Mouse (Mus musculus) hindbrain, embryonic 16.5 days (tissue): ENCODE measurements around the gene Pelp1. TPM values are rescaled to one million over a fixed set of nuclear protein-coding genes. Genes with fewer than 3 reads are reported as not detected.

Experiments used
- ATAC-seq: fragments of 200-750 bp; cut with Nextera tagmentation; 2 replicates; pipeline ENCODE4 v1.8.0; 2017; ENCODE audit warnings: moderate TSS enrichment, moderate library complexity
- H3K27ac ChIP-seq: fragments of 300-500 bp; sonication (generic); 2 replicates; pipeline ENCODE4 v1.5.1; 2014; ENCODE audit warnings: low read depth, mild to moderate bottlenecking, control low read depth, low read length, moderate library complexity
- H3K27me3 ChIP-seq: fragments of 300-500 bp; sonication (generic); replicated peaks from 2 replicates; pipeline ENCODE4 v1.6.1; 2014; ENCODE audit warnings: low read length; ENCODE audit not compliant: control insufficient read depth, insufficient read depth
- H3K36me3 ChIP-seq: fragments of 300-500 bp; sonication (generic); 2 replicates; pipeline ENCODE4 v1.6.1; 2014; ENCODE audit warnings: mild to moderate bottlenecking, low read length, moderate library complexity, mixed read lengths; ENCODE audit not compliant: control insufficient read depth, insufficient read depth
- H3K4me1 ChIP-seq: fragments of 300-500 bp; sonication (generic); 2 replicates; pipeline ENCODE4 v1.6.1; 2014; ENCODE audit warnings: low read depth, low read length; ENCODE audit not compliant: control insufficient read depth, insufficient read depth
- H3K4me2 ChIP-seq: fragments of 300-500 bp; sonication (generic); 2 replicates; pipeline ENCODE4 v1.6.1; 2014; ENCODE audit warnings: mild to moderate bottlenecking, low read length, control low read depth, moderate library complexity
- H3K4me3 ChIP-seq: fragments of 300-500 bp; sonication (generic); 2 replicates; pipeline ENCODE4 v1.5.1; 2014; ENCODE audit warnings: mild to moderate bottlenecking, low read length, control low read depth, moderate library complexity
- H3K9ac ChIP-seq: fragments of 300-500 bp; sonication (generic); 2 replicates; pipeline ENCODE4 v1.6.1; 2014; ENCODE audit warnings: low read depth, mild to moderate bottlenecking, control low read depth, low read length, moderate library complexity
- H3K9me3 ChIP-seq: fragments of 300-500 bp; sonication (generic); 2 replicates; pipeline ENCODE4 v1.6.1; 2014; ENCODE audit warnings: mild to moderate bottlenecking, low read length, moderate library complexity; ENCODE audit not compliant: control insufficient read depth
- WGBS: fragments of 180-500 bp; shearing (Covaris S2); extraction: QIAGEN DNeasy Blood & Tissue Kit; methylation state at CpG from one replicate; pipeline ENCODE4 v1.1.7; 2014; 5-methylcytosine and 5-hydroxymethylcytosine counted together
- polyA plus RNA-seq: library from polyadenylated mRNA; unstranded; fragments of >200 nt; fragmentation: Nextera tagmentation; extraction: Ambion mirVana; gene quantifications from 2 replicates; pipeline ENCODE4 v1.2.1, GENCODE M21; 2015

Gene Pelp1
- polyA plus RNA-seq, 1 experiment from 2014 or later: 31.7 TPM

DNA sequence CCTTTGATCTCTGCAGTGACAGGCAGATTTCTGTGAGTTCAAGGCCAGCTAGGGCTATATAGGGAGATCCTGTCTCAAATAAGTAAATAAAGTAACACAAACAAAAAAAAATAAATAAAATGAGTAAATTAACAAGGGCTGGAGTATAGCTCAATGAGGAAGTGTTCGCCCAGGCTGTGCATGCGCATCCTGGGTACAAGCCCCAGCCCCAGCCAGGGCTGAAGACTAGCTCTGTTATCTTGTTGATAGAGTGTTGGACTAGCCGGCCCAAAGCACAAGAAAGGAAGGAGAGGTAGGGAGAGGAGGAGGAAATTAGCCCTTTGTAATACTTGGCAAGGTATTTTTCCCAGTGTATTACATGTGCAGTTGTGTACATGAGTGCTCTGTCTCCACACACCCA is 34.1 kb upstream of the Pelp1 start:
- H3K4me2 ChIP-seq: no peak overlapping the region
- no peaks in the 10 kb centered on the region for H3K9me3 ChIP-seq
- no peaks in the 10 kb centered on the region for H3K27me3 ChIP-seq
- H3K36me3 ChIP-seq: peaks cover 15% of the 10 kb centered on the region
- no peak overlapping the region for H3K27ac ChIP-seq
- ATAC-seq: no peak
- H3K4me1 ChIP-seq: no peaks in the 10 kb centered on the region
- no peak overlapping the region for H3K4me3 ChIP-seq
- 88% methylated on average over 3 of the region's 3 CpGs for WGBS
- H3K9ac ChIP-seq: no peak overlapping the region

DNA sequence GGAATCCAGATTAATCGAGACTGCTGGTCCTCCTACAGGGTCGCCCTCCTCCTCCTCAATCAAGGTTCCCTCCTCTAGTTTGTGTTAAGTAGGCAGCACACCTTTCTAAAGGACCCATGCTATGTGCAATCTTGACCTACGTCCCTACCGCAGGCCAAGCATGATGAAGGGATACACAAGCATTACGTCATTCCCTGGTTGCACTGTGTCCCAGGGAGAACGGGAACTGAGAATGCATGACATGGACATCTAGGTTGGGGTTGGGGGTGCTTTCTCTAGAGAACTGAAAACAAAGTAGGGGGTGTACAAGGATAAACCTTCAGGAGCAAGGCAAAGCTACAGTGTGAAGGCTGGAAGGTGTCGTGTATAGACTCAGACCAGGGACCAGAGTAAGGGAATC is 32.1 kb upstream of the Pelp1 start:
- peaks cover 33% of the 10 kb centered on the region for H3K36me3 ChIP-seq

DNA sequence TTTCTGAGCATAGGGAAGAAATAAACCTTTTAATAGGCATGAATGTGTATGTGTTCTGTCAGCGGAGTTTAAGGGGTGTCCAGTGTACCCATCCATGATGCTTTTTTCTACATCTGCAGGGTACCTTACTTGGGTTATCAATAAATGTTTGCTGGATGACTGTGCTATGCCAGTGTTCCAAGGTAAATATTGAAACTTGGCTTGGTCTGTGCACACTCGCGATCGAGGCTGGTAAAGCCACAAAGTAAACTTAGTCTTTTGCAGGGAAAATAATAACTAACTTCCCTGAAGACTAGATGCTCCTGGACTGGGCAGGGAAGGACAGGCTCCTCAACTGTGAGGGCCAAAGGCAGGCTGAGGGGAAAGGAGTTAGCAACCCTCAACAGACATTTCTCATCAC is 30.8 kb upstream of the Pelp1 start:
- no peak overlapping the region for H3K4me2 ChIP-seq
- 96% methylated on average over 4 of the region's 4 CpGs for WGBS
- no peaks in the 10 kb centered on the region for H3K4me1 ChIP-seq
- H3K9me3 ChIP-seq: no peaks in the 10 kb centered on the region
- H3K27ac ChIP-seq: no peak overlapping the region
- H3K4me3 ChIP-seq: no peak overlapping the region
- H3K9ac ChIP-seq: no peak overlapping the region
- no peak for ATAC-seq
- no peaks in the 10 kb centered on the region for H3K27me3 ChIP-seq
- H3K36me3 ChIP-seq: peaks cover 43% of the 10 kb centered on the region

More for the DNA sequence above, 32.1 kb upstream of the Pelp1 start:
- H3K27ac ChIP-seq: no peak overlapping the region
- no peak overlapping the region for H3K9ac ChIP-seq
- no peaks in the 10 kb centered on the region for H3K9me3 ChIP-seq
- H3K4me2 ChIP-seq: no peak overlapping the region
- H3K27me3 ChIP-seq: no peaks in the 10 kb centered on the region
- no peak for ATAC-seq
- H3K4me3 ChIP-seq: no peak overlapping the region
- no peaks in the 10 kb centered on the region for H3K4me1 ChIP-seq
- 94% methylated on average over 7 of the region's 7 CpGs for WGBS

DNA sequence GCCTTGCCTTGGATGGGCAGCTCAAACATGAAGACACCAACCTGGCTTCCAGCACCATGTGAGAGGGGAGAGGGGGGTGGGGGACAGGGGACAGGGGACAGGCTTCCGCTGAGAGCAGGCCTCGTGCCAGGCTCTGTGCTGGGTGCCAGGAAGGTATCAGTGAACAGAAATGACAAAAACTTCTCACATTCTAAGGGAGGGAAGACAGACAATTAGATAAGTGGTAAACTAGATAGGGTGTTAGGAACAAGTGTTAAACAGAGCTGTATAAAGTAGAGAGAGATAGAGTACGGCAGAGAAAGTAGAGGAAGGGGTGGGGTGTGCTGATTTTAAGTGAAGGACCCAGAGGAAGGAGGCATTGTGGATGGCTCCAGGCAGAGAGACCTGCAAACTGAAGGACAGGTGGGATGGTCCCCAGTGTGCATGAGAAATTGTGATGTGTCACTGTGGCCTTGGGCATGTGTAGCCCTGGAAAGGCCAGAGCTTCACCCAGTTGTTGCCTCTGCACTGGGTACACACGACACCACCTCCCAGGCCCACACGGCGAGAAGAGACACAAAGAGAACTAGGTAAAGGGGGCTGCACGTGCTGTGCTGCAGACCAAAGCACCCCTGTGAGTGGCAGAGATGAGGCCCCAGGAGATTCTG is 29.0 kb upstream of the Pelp1 start:
- Histone ChIP-seq H3K4me2 (no peak overlapping the region), H3K36me3 (peaks cover 43% of the 10 kb centered on the region)
- no peak for ATAC-seq

DNA sequence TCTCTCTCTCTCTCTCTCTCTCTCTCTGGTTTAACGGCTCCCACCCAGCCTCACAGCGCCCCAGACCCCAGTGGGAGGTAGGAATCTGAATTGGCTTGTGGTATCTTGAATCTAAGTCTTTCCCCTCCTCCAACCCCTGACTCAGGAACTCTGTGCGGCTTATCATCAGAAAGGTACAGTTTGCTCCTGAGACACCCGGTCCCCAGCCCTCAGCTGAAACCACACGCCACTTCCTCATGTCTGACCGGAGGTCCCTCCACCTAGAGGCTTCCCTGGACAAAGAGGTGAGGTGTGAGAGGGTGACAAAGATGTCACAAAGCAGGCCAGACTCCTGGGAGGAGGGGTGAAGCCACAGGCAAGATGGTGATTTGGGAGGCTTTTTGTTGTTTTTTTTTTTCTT is 27.6 kb upstream of the Pelp1 start:
- Histone ChIP-seq H3K27me3 (no peaks in the 10 kb centered on the region), H3K27ac (no peak overlapping the region), H3K4me3 (no peak overlapping the region), H3K4me2 (no peak overlapping the region), H3K9me3 (no peaks in the 10 kb centered on the region), H3K9ac (no peak overlapping the region), H3K36me3 (peaks cover 43% of the 10 kb centered on the region), H3K4me1 (peaks cover 17% of the 10 kb centered on the region)
- WGBS: 85% methylated on average over 6 of the region's 6 CpGs
- no peak for ATAC-seq

More for the DNA sequence above, 29.0 kb upstream of the Pelp1 start:
- Histone ChIP-seq H3K9ac (no peak overlapping the region), H3K4me1 (peaks cover 7% of the 10 kb centered on the region), H3K9me3 (no peaks in the 10 kb centered on the region), H3K27ac (no peak overlapping the region), H3K27me3 (no peaks in the 10 kb centered on the region), H3K4me3 (no peak overlapping the region)
- WGBS: 88% methylated on average over 7 of the region's 7 CpGs

DNA sequence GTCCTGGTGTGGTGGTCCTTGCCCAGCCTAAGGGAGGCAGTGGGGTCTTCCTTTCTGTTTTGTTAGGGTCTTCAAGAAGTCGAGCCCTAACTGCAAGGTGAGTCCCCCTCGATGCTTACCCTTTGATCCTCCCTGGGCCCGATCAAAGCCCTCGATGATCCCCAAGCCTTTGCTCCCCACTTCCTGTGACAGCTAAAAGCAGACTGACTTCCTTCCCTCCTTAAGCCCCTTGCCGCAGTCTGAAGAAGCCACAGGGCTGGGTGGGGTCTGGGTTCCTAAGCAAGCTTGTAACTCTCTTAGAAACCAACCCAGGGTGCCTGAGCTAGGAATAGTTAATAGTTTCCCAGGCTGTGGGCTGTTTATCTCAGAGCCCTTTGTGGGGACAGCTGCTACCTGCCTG is 25.6 kb upstream of the Pelp1 start:
- H3K36me3 ChIP-seq: peaks cover 31% of the 10 kb centered on the region
- no peak overlapping the region for H3K4me3 ChIP-seq
- H3K27me3 ChIP-seq: no peaks in the 10 kb centered on the region
- H3K9me3 ChIP-seq: no peaks in the 10 kb centered on the region
- H3K9ac ChIP-seq: no peak overlapping the region
- no peak for ATAC-seq
- H3K27ac ChIP-seq: no peak overlapping the region
- peaks cover 17% of the 10 kb centered on the region for H3K4me1 ChIP-seq
- H3K4me2 ChIP-seq: no peak overlapping the region
- 87% methylated on average over 5 of the region's 5 CpGs for WGBS

DNA sequence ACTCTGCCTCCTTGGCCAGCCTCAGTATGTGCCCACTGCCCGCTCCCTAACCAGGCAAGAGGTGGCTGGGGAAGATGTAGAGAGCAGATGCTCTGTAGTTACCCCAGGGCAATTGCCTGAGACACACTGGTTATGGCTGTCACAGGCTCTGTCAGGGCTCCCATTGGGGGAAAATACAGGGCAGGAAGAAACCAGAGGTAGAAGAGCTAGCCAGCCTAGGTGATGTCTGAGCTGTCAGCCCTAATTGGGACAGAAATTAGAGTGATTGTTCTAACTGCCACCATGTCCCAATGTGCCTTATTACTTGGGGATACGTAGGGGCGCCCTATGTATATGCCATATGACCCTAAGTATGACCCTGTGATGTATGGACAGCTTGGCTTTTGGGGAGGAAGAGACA is 24.1 kb upstream of the Pelp1 start:
- Histone ChIP-seq H3K36me3 (peaks cover 28% of the 10 kb centered on the region), H3K4me3 (peak overlapping the region; percentile 78), H3K9ac (peak overlapping the region; percentile 95), H3K27me3 (no peaks in the 10 kb centered on the region), H3K4me2 (peak overlapping the region; percentile 83), H3K27ac (no peak overlapping the region), H3K4me1 (peaks cover 17% of the 10 kb centered on the region), H3K9me3 (no peaks in the 10 kb centered on the region)
- WGBS: 86% methylated on average over 3 of the region's 3 CpGs
- ATAC-seq: no peak

DNA sequence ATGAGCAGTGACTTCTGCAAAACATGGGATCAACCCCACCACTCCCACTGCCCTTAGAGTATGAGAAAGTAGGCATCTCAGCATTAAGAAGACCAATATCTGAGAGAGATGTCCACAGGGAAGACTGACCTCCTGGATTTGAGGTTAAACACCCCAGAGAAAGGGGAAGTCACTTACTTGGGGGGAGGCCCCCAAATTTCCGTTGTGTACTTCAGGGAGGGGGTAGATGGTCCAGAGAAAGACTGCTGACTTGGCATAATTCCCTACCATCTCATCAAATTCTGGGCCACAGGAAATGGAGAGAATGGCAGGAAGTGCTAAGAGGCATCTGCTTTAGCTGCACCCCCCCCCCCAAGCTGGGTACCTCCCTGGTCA is 23.7 kb upstream of the Pelp1 start:
- H3K4me3 ChIP-seq: peak overlapping the region; percentile 78
- H3K27me3 ChIP-seq: no peaks in the 10 kb centered on the region
- H3K4me2 ChIP-seq: peak overlapping the region; percentile 83
- WGBS: 89% methylated on average over 1 of the region's 1 CpGs
- H3K36me3 ChIP-seq: peaks cover 24% of the 10 kb centered on the region
- peaks cover 17% of the 10 kb centered on the region for H3K4me1 ChIP-seq
- no peak overlapping the region for H3K27ac ChIP-seq
- no peak for ATAC-seq
- peak overlapping the region; percentile 95 for H3K9ac ChIP-seq
- H3K9me3 ChIP-seq: no peaks in the 10 kb centered on the region

DNA sequence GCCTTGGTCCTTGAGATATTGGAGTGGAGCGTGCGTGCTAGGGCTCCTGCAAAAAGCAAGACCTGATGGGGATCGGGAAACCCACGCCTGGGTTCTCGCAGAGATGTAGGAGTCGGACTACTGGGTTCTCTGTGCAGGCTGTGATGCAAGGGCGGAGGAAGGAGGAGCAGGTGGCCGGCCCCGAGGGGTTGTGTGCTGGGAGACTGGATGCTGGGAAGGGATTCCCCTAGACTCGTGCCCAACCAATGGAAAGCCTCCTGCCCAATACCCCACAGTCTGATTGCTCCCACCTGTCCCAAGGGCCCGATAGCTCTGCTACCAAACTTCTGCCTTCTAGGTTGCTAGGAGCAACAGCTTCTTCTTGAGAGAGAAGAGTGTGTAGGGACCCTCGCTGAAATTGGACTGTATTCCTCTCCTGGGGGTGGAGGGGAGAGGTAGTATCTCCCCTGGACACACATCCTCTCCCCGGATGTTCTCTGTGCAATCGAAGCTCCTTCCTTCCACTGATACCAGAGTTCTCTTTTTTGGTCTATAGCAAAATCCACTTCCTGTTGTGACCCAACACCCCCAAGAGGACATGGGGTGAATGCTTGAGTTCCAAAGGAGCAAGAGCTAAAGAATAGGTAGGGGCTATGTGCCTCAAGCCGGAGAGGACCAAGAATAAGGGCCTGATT is 23.2 kb upstream of the Pelp1 start:
- peak overlapping the region; percentile 95 for H3K27ac ChIP-seq
- WGBS: 5% methylated on average over 15 of the region's 15 CpGs
- no peaks in the 10 kb centered on the region for H3K9me3 ChIP-seq
- peaks cover 18% of the 10 kb centered on the region for H3K36me3 ChIP-seq
- H3K4me1 ChIP-seq: peaks cover 17% of the 10 kb centered on the region
- peak overlapping the region; percentile 78 for H3K4me3 ChIP-seq
- ATAC-seq: peak; percentile 25
- H3K4me2 ChIP-seq: peak overlapping the region; percentile 83
- H3K27me3 ChIP-seq: no peaks in the 10 kb centered on the region
- peak overlapping the region; percentile 95 for H3K9ac ChIP-seq
